Mouse (Mus musculus) heart, adult 11 months (tissue): ENCODE measurements around the gene Gm45623.
A peak's percentile ranks its signal among the peaks of the same experiment; 100 is the strongest.

Experiments used
- DNase-seq: peaks from one replicate; pipeline ENCODE4 v3.0.0; 2022

Gm45623 gene

GRCm38 (mm10) chr13:56753192-56753951 lies at the start of gene Gm45623:
TSS of gene Gm45623 (minus strand) at chr13:56753827.
- no peak for DNase-seq

DNA sequence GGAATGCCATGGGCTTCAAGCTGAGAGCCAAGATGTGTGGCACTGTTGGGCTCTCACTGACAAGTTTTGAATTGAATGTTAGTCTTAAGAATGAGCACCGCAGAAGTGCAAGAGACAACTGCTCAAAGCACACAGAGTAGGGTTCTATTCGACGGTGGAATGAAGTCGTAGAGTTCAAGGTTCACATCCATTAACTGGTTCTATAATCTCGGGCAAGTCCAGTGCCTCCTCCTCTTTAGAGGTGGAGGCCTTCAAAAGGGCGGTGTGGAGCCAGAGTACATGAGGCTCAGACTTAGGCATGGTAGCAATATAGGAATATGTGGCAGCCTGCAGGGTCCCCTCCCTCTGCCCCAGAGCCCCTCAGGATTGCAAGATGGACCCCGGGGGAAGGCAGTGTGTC lies 43.8 kb upstream of the Gm45623 start:
- DNase-seq = no peak

DNA sequence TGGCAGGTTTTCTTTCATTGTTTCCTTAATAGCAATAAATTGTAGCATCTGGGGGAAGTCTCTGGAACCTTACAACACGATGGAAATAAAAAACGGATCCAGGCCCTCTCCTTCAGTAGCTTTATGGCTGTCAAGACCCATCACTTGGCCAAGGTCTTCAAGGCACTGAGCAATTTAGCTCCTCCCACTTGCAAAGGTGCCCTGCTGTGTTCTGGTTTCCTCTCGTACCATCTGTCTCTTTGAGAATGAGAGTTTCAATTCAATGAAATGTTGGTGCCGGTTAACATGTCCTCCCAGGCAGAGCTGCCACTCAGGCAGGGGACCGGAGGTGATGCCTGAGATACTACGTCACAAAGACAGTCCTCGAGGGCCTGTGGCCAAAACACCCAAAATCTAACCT lies 41.9 kb upstream of the Gm45623 start:
- no peak for DNase-seq

- no peak for DNase-seq
These were observed 40.8 kb upstream of the Gm45623 start for GRCm38 (mm10) chr13:56794441-56794840.

DNA sequence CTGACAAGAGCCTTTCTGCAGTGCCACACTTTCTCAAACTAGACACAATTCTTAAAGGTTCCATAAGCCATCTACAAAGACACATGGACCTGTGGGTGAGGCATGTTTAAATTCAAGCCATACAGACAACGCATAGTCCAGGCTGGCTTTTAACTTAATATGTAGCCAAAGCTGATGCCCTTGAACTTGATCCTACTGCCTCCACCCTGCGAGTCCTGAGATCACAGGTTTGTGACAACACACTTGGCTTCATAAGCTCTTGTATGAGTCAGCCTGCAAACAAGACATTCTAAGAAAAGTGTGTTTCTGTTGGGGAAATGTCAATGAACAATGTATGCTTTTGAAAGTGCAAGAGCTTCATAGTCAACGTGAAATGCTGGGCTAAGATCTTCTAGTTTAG lies 39.2 kb upstream of the Gm45623 start:
- no peak for DNase-seq

DNA sequence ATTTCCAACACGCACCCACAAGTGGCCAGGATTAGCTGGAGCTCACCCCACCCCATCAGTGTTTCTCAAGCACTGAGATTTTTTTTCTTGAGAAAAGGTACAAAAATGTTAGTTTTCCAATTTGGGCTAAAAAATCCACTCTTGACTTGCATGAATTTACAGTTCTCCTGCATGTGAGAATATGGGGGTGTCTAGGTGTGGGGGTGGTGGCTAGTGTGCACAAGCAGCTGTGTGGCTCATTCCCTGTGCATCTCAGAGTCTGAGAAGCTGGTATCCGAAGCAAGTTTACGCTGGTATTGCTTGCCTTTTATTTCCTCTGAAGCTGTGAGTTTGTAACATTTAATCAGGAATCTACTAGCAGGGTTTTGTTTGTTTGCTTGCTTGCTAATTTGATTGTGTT lies 37.1 kb upstream of the Gm45623 start:
- DNase-seq = no peak

- no peak for DNase-seq
These were observed 29.0 kb upstream of the Gm45623 start for GRCm38 (mm10) chr13:56782621-56783020.

DNA sequence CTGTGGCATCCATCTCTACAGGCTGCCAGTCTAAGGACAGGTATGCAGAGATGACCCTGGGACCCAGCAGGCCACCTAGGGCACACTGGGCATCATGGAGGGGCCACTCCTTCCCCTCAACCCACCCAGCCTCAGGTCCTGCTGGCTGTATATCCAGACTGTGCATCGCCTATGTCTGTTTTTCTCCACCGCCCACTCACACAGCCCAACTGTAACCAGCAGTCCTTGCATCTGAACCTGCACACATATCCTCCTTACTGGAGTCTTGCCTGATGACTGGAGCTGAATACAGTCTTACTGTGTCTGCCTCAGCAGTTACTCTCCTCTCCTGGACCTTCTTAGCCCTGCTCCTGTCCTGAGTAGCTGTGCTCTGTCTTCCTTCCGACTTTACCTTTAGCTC lies 28.1 kb upstream of the Gm45623 start:
- no peak for DNase-seq

GRCm38 (mm10) chr13:56780746-56781469 lies 27.3 kb upstream of the Gm45623 start:
- no peak for DNase-seq

GRCm38 (mm10) chr13:56774304-56774703 lies 20.7 kb upstream of the Gm45623 start:
- DNase-seq = no peak

- no peak for DNase-seq
These were observed 19.7 kb upstream of the Gm45623 start for GRCm38 (mm10) chr13:56773262-56773870.

- no peak for DNase-seq
These were observed 19.0 kb upstream of the Gm45623 start for GRCm38 (mm10) chr13:56772592-56772991.

- DNase-seq = no peak
These were observed 17.2 kb upstream of the Gm45623 start for GRCm38 (mm10) chr13:56770786-56771185.

DNA sequence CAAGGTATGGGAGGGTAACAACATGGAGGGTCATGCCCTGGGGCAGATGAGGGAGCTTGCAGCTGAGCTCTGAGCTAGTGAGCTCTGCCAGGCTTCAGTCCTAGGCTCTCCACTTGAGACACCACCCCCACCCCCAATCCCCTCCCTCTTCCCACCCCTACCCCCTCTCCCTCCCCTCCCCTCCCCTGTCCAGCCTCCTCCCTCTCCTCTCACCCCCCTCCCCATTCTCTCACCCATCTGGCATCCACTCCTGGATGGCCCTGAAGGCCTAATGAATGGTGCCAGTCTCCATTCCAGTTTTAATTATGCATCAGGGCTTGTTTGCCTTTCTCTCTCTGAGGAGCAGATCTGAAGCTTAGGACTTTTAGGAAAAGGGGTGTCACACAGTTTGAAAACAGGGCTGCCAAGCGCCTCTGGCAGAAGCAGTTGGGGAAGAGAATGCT lies 16.5 kb upstream of the Gm45623 start:
- no peak for DNase-seq

DNA sequence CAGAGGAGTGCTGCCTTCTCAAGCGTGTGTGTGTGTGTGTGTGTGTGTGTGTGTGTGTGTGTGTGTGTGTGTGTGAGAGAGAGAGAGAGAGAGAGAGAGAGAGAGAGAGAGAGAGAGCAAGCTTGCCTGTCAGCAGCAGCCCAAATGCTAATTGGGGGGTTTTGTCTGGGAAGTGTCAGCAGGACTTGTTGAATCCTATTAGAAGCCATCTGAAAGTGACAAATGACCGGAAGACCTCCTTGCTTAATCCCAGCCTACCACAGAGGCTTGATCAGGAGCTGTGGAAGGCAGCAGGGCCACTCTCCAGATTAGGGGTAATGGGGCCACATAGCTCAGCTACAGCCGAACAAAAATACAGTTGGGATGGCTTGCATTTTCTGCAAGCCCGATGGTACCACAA lies 15.8 kb upstream of the Gm45623 start:
- no peak for DNase-seq

GRCm38 (mm10) chr13:56766211-56766610 lies 12.6 kb upstream of the Gm45623 start:
- DNase-seq = no peak

DNA sequence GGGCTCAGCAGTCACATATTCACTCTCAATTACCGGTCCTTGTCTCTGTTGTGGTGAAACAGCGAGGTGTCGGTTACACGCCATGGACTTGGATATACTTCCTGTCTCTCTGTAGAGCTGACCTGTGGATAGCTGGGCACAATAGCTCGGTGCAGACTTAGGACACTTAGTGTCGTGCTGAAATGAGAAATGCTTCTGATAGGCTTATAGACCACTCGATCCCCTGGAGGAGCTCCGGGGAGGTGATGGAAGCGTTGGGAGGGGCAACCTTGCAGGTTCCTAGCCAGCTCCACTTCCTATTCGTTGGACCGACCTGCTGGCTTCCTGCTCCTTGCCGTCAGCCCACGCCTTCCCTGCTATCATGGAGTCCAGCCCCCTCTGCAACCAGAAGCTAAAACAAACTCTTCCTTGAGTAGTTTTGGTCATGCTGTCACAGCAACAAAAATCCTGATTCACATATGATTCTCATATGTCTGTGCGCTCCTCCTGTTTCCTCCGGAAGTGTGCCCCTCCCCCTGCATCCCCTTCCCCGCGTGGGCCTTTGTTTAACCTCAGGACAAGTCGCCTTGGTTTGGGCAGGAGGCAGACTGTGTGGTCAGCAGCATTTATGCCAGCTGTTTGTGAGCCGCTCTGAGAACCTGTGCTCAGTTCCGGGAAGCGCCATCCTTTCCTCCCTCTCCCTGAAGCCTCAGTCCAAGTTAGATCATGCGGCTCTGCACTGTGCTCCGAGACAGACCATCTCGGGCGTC lies 11.8 kb upstream of the Gm45623 start:
- DNase-seq = no peak

DNA sequence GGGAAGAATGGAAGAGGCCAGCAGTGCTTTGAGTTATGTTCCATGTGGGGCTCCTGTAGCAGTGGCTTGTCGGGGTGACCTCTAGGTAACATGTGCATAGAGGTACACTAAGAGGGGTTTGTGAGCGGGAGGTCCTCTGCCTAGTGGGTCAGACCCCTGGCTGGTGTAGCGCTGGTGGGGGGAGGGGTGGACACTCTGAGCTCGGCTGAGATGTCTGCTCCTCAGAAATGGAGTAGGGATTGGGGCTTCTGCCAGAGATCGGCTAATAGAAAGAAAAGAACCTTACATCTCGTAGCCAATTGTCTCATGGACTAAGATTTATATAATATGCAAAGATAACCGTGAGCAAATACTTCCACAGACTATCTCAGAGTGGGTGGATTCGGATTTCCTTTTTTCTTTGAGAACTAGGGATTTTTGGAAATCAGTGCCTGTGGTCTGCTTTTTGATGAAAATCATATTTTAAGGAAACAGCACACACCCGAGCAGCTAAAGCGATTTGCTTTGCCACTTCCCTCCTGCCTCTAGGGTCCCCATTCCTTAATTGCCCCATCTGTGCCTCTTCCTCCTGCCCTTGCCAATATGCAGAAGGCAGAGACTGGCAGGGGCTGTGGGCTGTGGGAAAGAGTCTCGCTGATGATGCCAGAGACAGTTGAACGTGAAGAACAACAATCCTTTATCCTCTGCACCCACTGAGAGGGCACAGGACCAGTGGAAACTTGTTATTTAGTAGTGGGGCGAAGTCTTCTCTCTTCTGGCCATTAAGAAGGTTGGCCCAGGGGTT lies 9.0 kb upstream of the Gm45623 start:
- DNase-seq = no peak

DNA sequence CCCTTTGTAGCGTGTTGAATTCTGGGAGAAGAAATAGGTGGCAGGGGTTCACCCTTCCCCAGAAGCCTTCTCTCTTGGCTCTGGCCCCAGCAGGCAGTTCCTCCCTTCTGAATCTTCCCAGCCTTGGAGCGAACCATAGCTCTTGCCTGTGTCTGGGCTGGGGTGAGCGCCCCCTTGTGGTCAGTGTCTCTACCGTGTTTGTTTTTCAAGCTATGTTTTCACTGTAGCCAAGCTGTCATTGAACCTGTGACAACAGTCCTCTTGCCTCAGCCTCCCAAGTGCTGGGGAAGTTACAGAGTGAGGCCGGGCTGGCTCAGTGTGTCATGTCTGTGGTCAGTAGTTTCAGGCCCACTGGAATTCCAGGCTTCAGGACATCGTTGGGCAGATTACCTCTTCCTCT lies 4.9 kb upstream of the Gm45623 start:
- peak; percentile 93 for DNase-seq

- DNase-seq = peak; percentile 66
These were observed 3.6 kb upstream of the Gm45623 start for GRCm38 (mm10) chr13:56757201-56757600.

- DNase-seq = no peak
These were observed 2.2 kb upstream of the Gm45623 start for GRCm38 (mm10) chr13:56755871-56756270.

DNA sequence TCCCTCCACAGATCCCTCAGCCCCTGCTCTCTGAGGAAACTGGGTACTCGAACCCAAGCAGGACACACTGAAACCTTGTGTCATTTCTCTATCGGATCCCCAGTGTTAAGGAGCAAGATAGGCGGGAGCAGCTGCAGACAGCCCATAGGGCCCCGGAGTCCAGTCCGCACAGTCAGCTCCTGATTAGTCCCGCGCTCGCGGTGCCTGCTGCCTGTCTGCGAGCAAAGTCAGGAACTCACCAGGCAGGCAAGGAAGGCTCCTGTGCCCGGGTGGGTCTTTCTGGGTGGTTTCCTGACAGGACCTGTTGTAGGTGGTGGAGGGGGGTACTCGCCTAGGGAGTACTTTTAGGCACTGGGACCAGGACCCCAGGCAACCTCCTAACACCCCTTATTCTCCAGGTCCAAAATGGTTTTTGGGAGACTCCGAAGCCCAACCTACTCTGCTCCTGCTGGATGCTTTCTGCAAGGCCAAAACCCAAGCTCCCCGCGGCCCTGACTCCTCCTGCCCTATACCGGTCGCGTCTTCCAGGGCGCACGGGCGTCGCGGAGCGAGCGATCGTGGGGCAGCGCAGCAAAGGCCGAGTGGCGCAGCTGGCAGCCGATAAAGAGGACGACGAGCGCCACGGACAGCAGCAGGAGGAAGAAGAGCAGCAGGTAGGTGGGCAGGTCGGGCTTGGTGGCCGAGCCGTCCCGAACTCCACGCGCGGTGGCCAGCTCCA lies 994 bp downstream of the Gm45623 start:
- DNase-seq = peak; percentile 80
